Mouse (Mus musculus): ENCODE measurements around the gene Atxn10. TPM values are rescaled to one million over a fixed set of nuclear protein-coding genes. Genes with fewer than 3 reads are reported as not detected.
"Not testable (repeated sequence)": the region's sequence is repeated elsewhere in the genome, so short reads cannot be mapped to it uniquely, and the experiment has no call there.

Atxn10 gene
- polyA plus RNA-seq, 1 experiment from 2014 or later, result 307 TPM

DNA sequence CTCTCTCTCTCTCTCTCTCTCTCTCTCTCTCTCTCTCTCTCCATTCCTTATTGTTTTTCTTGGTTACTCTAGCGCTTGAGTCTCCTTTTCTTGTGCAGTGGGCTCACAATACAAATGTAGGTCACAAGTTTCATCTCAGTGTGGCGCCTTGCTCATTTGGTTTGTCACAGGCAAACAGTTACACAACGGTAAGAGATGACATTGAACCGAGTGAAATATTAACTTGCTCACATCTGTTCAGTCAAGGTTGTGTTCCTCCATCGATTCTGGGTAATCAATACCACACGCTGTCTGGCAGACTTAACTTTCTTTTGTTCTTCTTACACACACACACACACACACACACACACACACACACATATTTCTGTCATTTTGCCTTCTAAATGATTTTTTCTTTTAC is 6.0 kb upstream of the Atxn10 start:
- no peak overlapping the region for H3K4me3 ChIP-seq (ENCODE audit: low read length)
- H3K4me2 ChIP-seq (replicated peaks; ENCODE audit: low read depth, low read length), result no peak overlapping the region
- ATAC-seq (ENCODE audit: low FRiP score, low TSS enrichment), result no peak
- no peak overlapping the region for H3K27ac ChIP-seq (ENCODE audit: low read length)
- no peaks in the 10 kb centered on the region for H3K9me3 ChIP-seq (ENCODE audit: low read length)
- H3K36me3 ChIP-seq (ENCODE audit: insufficient read depth, low read length), result no peaks in the 10 kb centered on the region
- 84% methylated on average over 6 of the region's 6 CpGs for WGBS
- H3K27me3 ChIP-seq (ENCODE audit: insufficient read depth, low read length), result no peaks in the 10 kb centered on the region
- no peak overlapping the region for H3K9ac ChIP-seq (replicated peaks; ENCODE audit: low read length)
- H3K4me1 ChIP-seq (ENCODE audit: insufficient read depth, low read length), result 0 out of 2 replicates have a peak, but pooled peaks cover 5% of the 10 kb centered on the region

DNA sequence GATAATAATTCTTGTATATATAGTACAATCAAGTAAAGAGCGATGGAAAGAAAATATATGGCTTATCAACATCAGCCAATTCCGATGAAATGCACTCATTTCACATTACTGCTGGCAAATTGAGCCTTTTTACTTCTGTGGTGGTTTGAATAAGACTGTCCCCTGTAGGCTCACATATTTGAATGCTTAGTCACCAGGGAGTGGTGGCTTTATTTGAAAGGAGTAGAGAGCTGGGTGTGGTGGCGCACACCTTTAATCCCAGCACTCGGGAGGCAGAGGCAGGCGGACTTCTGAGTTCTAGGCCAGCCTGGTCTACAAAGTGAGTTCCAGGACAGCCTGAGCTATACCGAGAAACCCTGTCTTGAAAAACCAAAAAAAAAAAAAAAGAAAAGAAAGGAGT is 2.5 kb upstream of the Atxn10 start:
- ATAC-seq (ENCODE audit: low FRiP score, low TSS enrichment); H3K27me3 ChIP-seq (ENCODE audit: insufficient read depth, low read length); H3K9me3 ChIP-seq (ENCODE audit: low read length); H3K36me3 ChIP-seq (ENCODE audit: insufficient read depth, low read length); H3K4me3 ChIP-seq (ENCODE audit: low read length); H3K27ac ChIP-seq (ENCODE audit: low read length); H3K9ac ChIP-seq (replicated peaks; ENCODE audit: low read length); H3K4me2 ChIP-seq (replicated peaks; ENCODE audit: low read depth, low read length): not testable (repeated sequence)
- peaks cover 14% of the 10 kb centered on the region for H3K4me1 ChIP-seq (ENCODE audit: insufficient read depth, low read length)
- 82% methylated on average over 6 of the region's 6 CpGs for WGBS

- H3K4me2 ChIP-seq (replicated peaks; ENCODE audit: low read depth, low read length), result no peak overlapping the region
- no peak for ATAC-seq (ENCODE audit: low FRiP score, low TSS enrichment)
- H3K36me3 ChIP-seq (ENCODE audit: insufficient read depth, low read length), result no peaks in the 10 kb centered on the region
- no peak overlapping the region for H3K4me3 ChIP-seq (ENCODE audit: low read length)
- 57% methylated on average over 3 of the region's 3 CpGs for WGBS
- no peak overlapping the region for H3K9ac ChIP-seq (replicated peaks; ENCODE audit: low read length)
- peaks cover 14% of the 10 kb centered on the region for H3K4me1 ChIP-seq (ENCODE audit: insufficient read depth, low read length)
- no peaks in the 10 kb centered on the region for H3K9me3 ChIP-seq (ENCODE audit: low read length)
- H3K27ac ChIP-seq (ENCODE audit: low read length), result no peak overlapping the region
- no peaks in the 10 kb centered on the region for H3K27me3 ChIP-seq (ENCODE audit: insufficient read depth, low read length)
Measured at GRCm38 (mm10) chr15:85334234-85334633, 1.8 kb upstream of the Atxn10 start.

GRCm38 (mm10) chr15:85336301-85336991 is 401 bp downstream of the Atxn10 start:
- no peaks in the 10 kb centered on the region for H3K27me3 ChIP-seq (ENCODE audit: insufficient read depth, low read length)
- peaks cover 14% of the 10 kb centered on the region for H3K4me1 ChIP-seq (ENCODE audit: insufficient read depth, low read length)
- H3K9ac ChIP-seq (replicated peaks; ENCODE audit: low read length), result peak overlapping the region; percentile 94
- no peaks in the 10 kb centered on the region for H3K9me3 ChIP-seq (ENCODE audit: low read length)
- under 1% methylated on average over 54 of the region's 54 CpGs for WGBS
- H3K4me3 ChIP-seq (ENCODE audit: low read length), result peak overlapping the region; percentile 69
- H3K27ac ChIP-seq (ENCODE audit: low read length), result peak overlapping the region; percentile 93
- ATAC-seq (ENCODE audit: low FRiP score, low TSS enrichment), result peak; percentile 95
- peak overlapping the region; percentile 67 for H3K4me2 ChIP-seq (replicated peaks; ENCODE audit: low read depth, low read length)
- no peaks in the 10 kb centered on the region for H3K36me3 ChIP-seq (ENCODE audit: insufficient read depth, low read length)

DNA sequence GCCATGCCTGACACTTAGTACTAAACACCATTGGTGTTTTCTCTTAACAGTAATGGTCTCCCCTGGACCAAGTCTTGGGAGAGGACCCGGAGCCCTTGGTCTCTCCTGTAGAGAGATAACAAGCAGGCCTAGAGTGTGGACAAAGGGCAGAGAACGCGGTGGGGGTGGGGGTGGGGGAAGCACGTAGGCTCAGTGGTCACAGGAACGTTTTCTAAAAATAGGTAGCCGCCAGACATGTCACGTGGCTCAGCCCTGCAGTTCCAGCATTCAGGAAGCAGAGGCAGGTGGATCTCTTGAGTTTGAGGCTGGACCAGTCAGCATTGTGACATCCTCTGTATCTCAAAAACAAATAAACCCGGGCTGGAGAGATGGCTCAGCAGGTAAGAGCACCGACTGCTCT is 1.2 kb downstream of the Atxn10 start:
- Histone ChIP-seq H3K36me3 (ENCODE audit: insufficient read depth, low read length) (no peaks in the 10 kb centered on the region), H3K9me3 (ENCODE audit: low read length) (no peaks in the 10 kb centered on the region), H3K4me1 (ENCODE audit: insufficient read depth, low read length) (peaks cover 14% of the 10 kb centered on the region), H3K4me2 (replicated peaks; ENCODE audit: low read depth, low read length) (peak overlapping the region; percentile 67), H3K9ac (replicated peaks; ENCODE audit: low read length) (peak overlapping the region; percentile 94), H3K4me3 (ENCODE audit: low read length) (peak overlapping the region; percentile 69), H3K27ac (ENCODE audit: low read length) (peak overlapping the region; percentile 93), H3K27me3 (ENCODE audit: insufficient read depth, low read length) (no peaks in the 10 kb centered on the region)
- ATAC-seq (ENCODE audit: low FRiP score, low TSS enrichment), result no peak
- 45% methylated on average over 9 of the region's 9 CpGs for WGBS

GRCm38 (mm10) chr15:85337979-85338378 is 1.9 kb downstream of the Atxn10 start:
- Histone ChIP-seq H3K4me1 (ENCODE audit: insufficient read depth, low read length) (peaks cover 14% of the 10 kb centered on the region), H3K4me3 (ENCODE audit: low read length) (no peak overlapping the region), H3K4me2 (replicated peaks; ENCODE audit: low read depth, low read length) (no peak overlapping the region), H3K36me3 (ENCODE audit: insufficient read depth, low read length) (no peaks in the 10 kb centered on the region), H3K27me3 (ENCODE audit: insufficient read depth, low read length) (no peaks in the 10 kb centered on the region), H3K9me3 (ENCODE audit: low read length) (no peaks in the 10 kb centered on the region), H3K27ac (ENCODE audit: low read length) (no peak overlapping the region), H3K9ac (replicated peaks; ENCODE audit: low read length) (no peak overlapping the region)
- ATAC-seq (ENCODE audit: low FRiP score, low TSS enrichment), result no peak
- WGBS, result 88% methylated on average over 5 of the region's 5 CpGs

DNA sequence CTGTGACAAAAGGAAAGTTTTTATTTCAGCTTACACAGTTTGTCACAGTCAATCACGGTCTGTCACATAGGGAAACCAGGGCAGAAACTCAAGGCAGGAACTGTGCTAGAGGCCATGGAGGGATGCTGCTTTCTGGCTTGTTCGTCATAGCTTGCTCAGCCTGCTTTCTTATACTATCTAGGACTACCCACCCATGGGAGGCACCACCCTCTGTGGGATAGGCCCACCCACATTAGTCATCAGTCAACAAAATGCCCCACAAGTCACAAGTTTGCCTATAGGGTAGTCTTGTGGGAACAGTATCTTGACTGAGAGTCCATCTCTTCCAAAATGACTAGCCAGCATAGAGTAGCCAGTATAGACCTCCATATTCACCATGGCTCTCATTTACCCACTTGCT is 6.2 kb downstream of the Atxn10 start:
- 94% methylated on average over 2 of the region's 2 CpGs for WGBS
- Histone ChIP-seq H3K9ac (replicated peaks; ENCODE audit: low read length) (no peak overlapping the region), H3K27me3 (ENCODE audit: insufficient read depth, low read length) (no peaks in the 10 kb centered on the region), H3K9me3 (ENCODE audit: low read length) (no peaks in the 10 kb centered on the region), H3K4me2 (replicated peaks; ENCODE audit: low read depth, low read length) (no peak overlapping the region), H3K4me1 (ENCODE audit: insufficient read depth, low read length) (peaks cover 6% of the 10 kb centered on the region), H3K36me3 (ENCODE audit: insufficient read depth, low read length) (no peaks in the 10 kb centered on the region), H3K4me3 (ENCODE audit: low read length) (no peak overlapping the region), H3K27ac (ENCODE audit: low read length) (no peak overlapping the region)
- ATAC-seq (ENCODE audit: low FRiP score, low TSS enrichment), result no peak

DNA sequence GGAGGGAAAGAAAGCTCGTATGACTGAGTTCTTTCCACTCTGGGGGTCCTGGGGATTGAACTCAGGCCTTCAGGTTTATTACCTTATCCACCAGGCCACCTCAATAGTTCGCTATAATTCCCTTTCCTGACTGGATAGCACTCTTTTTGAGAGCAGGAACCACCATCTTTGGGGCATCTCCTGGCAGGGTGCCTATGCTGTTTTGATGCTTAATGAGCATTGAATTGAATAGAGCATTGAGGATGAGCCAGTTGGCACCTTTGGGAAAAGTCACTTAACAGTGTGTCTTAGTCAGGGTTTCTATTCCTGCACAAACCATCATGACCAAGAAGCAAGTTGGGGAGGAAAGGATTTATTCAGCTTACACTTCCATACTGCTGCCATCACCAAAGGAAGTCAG is 8.6 kb downstream of the Atxn10 start:
- no peak for ATAC-seq (ENCODE audit: low FRiP score, low TSS enrichment)
- H3K27ac ChIP-seq (ENCODE audit: low read length), result no peak overlapping the region

GRCm38 (mm10) chr15:85347058-85347700 is 11.1 kb downstream of the Atxn10 start:
- H3K4me3 ChIP-seq (ENCODE audit: low read length), result no peak overlapping the region
- H3K4me1 ChIP-seq (ENCODE audit: insufficient read depth, low read length), result no peaks in the 10 kb centered on the region
- 91% methylated on average over 6 of the region's 6 CpGs for WGBS
- H3K9me3 ChIP-seq (ENCODE audit: low read length), result no peaks in the 10 kb centered on the region
- no peaks in the 10 kb centered on the region for H3K27me3 ChIP-seq (ENCODE audit: insufficient read depth, low read length)
- no peak overlapping the region for H3K9ac ChIP-seq (replicated peaks; ENCODE audit: low read length)
- no peak for ATAC-seq (ENCODE audit: low FRiP score, low TSS enrichment)
- H3K36me3 ChIP-seq (ENCODE audit: insufficient read depth, low read length), result no peaks in the 10 kb centered on the region
- H3K4me2 ChIP-seq (replicated peaks; ENCODE audit: low read depth, low read length), result no peak overlapping the region
- no peak overlapping the region for H3K27ac ChIP-seq (ENCODE audit: low read length)

More for the DNA sequence above, 8.6 kb downstream of the Atxn10 start:
- Histone ChIP-seq H3K4me2 (replicated peaks; ENCODE audit: low read depth, low read length) (no peak overlapping the region), H3K27me3 (ENCODE audit: insufficient read depth, low read length) (no peaks in the 10 kb centered on the region), H3K36me3 (ENCODE audit: insufficient read depth, low read length) (no peaks in the 10 kb centered on the region), H3K9me3 (ENCODE audit: low read length) (no peaks in the 10 kb centered on the region), H3K4me1 (ENCODE audit: insufficient read depth, low read length) (no peaks in the 10 kb centered on the region), H3K9ac (replicated peaks; ENCODE audit: low read length) (no peak overlapping the region), H3K4me3 (ENCODE audit: low read length) (no peak overlapping the region)
- WGBS, result 84% methylated on average over 2 of the region's 2 CpGs

GRCm38 (mm10) chr15:85350144-85350543 is 14.1 kb downstream of the Atxn10 start:
- H3K4me3 ChIP-seq (ENCODE audit: low read length), result no peak overlapping the region
- no peak for ATAC-seq (ENCODE audit: low FRiP score, low TSS enrichment)
- 90% methylated on average over 2 of the region's 2 CpGs for WGBS
- no peaks in the 10 kb centered on the region for H3K27me3 ChIP-seq (ENCODE audit: insufficient read depth, low read length)
- H3K9ac ChIP-seq (replicated peaks; ENCODE audit: low read length), result no peak overlapping the region
- no peak overlapping the region for H3K27ac ChIP-seq (ENCODE audit: low read length)
- no peaks in the 10 kb centered on the region for H3K9me3 ChIP-seq (ENCODE audit: low read length)
- H3K4me2 ChIP-seq (replicated peaks; ENCODE audit: low read depth, low read length), result no peak overlapping the region
- no peaks in the 10 kb centered on the region for H3K36me3 ChIP-seq (ENCODE audit: insufficient read depth, low read length)
- no peaks in the 10 kb centered on the region for H3K4me1 ChIP-seq (ENCODE audit: insufficient read depth, low read length)

Data from kidney, embryonic 16.5 days (tissue).